Mouse (Mus musculus) thymus, adult 2 months (tissue): ENCODE results near the gene Atp1b1.

Experiments
- CTCF ChIP-seq: fragments of 200-500 bp; IDR thresholded peaks from 2 replicates; pipeline ENCODE4 v1.5.1; 2012; ENCODE audit warnings: mild to moderate bottlenecking, control low read depth, low read length, moderate library complexity, borderline replicate concordance; ENCODE audit not compliant: control insufficient read depth, poor library complexity, insufficient read depth; ENCODE audit errors: extremely low read depth
- POLR2A ChIP-seq: fragments of 200-500 bp; IDR thresholded peaks from 2 replicates; pipeline ENCODE4 v1.6.1; 2012; ENCODE audit warnings: mild to moderate bottlenecking, low read length, control low read depth, moderate library complexity; ENCODE audit not compliant: control insufficient read depth, poor library complexity, insufficient read depth; ENCODE audit errors: extremely low read depth

GRCm38 (mm10) chr1:164450644-164451043, 7.5 kb downstream of the Atp1b1 start:
- TF ChIP-seq CTCF (no peak), POLR2A (no peak)
